Mouse (Mus musculus): ENCODE measurements around the gene Myl9.

The Myl9 gene

GRCm38 (mm10) chr2:156764022-156764421 is 11.2 kb upstream of the Myl9 start:
- no peak for DNase-seq (ENCODE audit: extremely low read depth, low read depth, low spot score)

GRCm38 (mm10) chr2:156764747-156765146 is 10.5 kb upstream of the Myl9 start:
- DNase-seq (ENCODE audit: extremely low read depth, low read depth, low spot score) = no peak

- no peak for DNase-seq (ENCODE audit: extremely low read depth, low read depth, low spot score)
Measured at GRCm38 (mm10) chr2:156765593-156765992, 9.6 kb upstream of the Myl9 start.

GRCm38 (mm10) chr2:156766227-156767019 is 8.8 kb upstream of the Myl9 start:
- no peak for DNase-seq (ENCODE audit: extremely low read depth, low read depth, low spot score)

GRCm38 (mm10) chr2:156767108-156767507 is 8.1 kb upstream of the Myl9 start:
- no peak for DNase-seq (ENCODE audit: extremely low read depth, low read depth, low spot score)

GRCm38 (mm10) chr2:156769274-156769673 is 5.9 kb upstream of the Myl9 start:
- DNase-seq (ENCODE audit: extremely low read depth, low read depth, low spot score) = no peak

GRCm38 (mm10) chr2:156773470-156773869 is 1.8 kb upstream of the Myl9 start:
- DNase-seq (ENCODE audit: extremely low read depth, low read depth, low spot score) = no peak

GRCm38 (mm10) chr2:156774035-156774737 is 1.0 kb upstream of the Myl9 start:
- DNase-seq (ENCODE audit: extremely low read depth, low read depth, low spot score) = no peak

- DNase-seq (ENCODE audit: extremely low read depth, low read depth, low spot score) = no peak
Measured at GRCm38 (mm10) chr2:156775455-156776435, 525 bp downstream of the Myl9 start.

- DNase-seq (ENCODE audit: extremely low read depth, low read depth, low spot score) = no peak
Measured at GRCm38 (mm10) chr2:156776907-156777306, 1.7 kb downstream of the Myl9 start.

- no peak for DNase-seq (ENCODE audit: extremely low read depth, low read depth, low spot score)
Measured at GRCm38 (mm10) chr2:156777326-156778004, 2.2 kb downstream of the Myl9 start.

- no peak for DNase-seq (ENCODE audit: extremely low read depth, low read depth, low spot score)
Measured at GRCm38 (mm10) chr2:156778571-156778970, 3.4 kb downstream of the Myl9 start.

- DNase-seq (ENCODE audit: extremely low read depth, low read depth, low spot score) = no peak
Measured at GRCm38 (mm10) chr2:156779036-156779435, 3.8 kb downstream of the Myl9 start.

- DNase-seq (ENCODE audit: extremely low read depth, low read depth, low spot score) = no peak
Measured at GRCm38 (mm10) chr2:156779488-156779887, 4.3 kb downstream of the Myl9 start.

- DNase-seq (ENCODE audit: extremely low read depth, low read depth, low spot score) = no peak
Measured at GRCm38 (mm10) chr2:156780129-156780528, 4.9 kb downstream of the Myl9 start.

GRCm38 (mm10) chr2:156780752-156781151 is 5.5 kb downstream of the Myl9 start:
- no peak for DNase-seq (ENCODE audit: extremely low read depth, low read depth, low spot score)

- DNase-seq (ENCODE audit: extremely low read depth, low read depth, low spot score) = no peak
Measured at GRCm38 (mm10) chr2:156781281-156781680, 6.1 kb downstream of the Myl9 start.

GRCm38 (mm10) chr2:156781836-156782480 is 6.7 kb downstream of the Myl9 start:
- DNase-seq (ENCODE audit: extremely low read depth, low read depth, low spot score) = no peak

GRCm38 (mm10) chr2:156782481-156783348 is 7.5 kb downstream of the Myl9 start:
- DNase-seq (ENCODE audit: extremely low read depth, low read depth, low spot score) = no peak

Data from fat pad, adult 2 months (tissue).